Mouse (Mus musculus): Measurements from ENCODE around the gene Olfr1209. TPM values are rescaled to one million over a fixed set of nuclear protein-coding genes. Genes with fewer than 3 reads are reported as not detected.

The Olfr1209 gene
- not detected in 2 replicates for polyA plus RNA-seq (2012; rRNA removed)

GRCm38 (mm10) chr2:88915057-88915456 lies at the start of gene Olfr1209:
Gene Olfr1209 (minus strand): TSS chr2:88915157.

GRCm38 (mm10) chr2:88953669-88954068 lies 38.7 kb upstream of the Olfr1209 start, which contains the start of gene Olfr1212:
Gene Olfr1212 (plus strand): TSS chr2:88953969.

GRCm38 (mm10) chr2:88938011-88938410 lies 23.1 kb upstream of the Olfr1209 start, which contains the start of gene Olfr1211:
Gene Olfr1211 (minus strand): TSS chr2:88938111.

GRCm38 (mm10) chr2:88902211-88902610 lies 12.7 kb downstream of the Olfr1209 start, which contains the start of gene Olfr1208:
Gene Olfr1208 (minus strand): TSS chr2:88902311.

GRCm38 (mm10) chr2:88862931-88863330 lies 52.0 kb downstream of the Olfr1209 start, which contains the start of gene Olfr1206:
Gene Olfr1206 (plus strand): TSS chr2:88863231.

Other genes starting within 250 kb of the Olfr1209 start
- not detected in 2 replicates for gene Olfr1193, start 239.5 kb downstream of the Olfr1209 start, polyA plus RNA-seq (2012; rRNA removed)
- gene Olfr1195, start 226.0 kb downstream of the Olfr1209 start, polyA plus RNA-seq (2012; rRNA removed) = not detected in 2 replicates
- gene Olfr1196, start 210.6 kb downstream of the Olfr1209 start, polyA plus RNA-seq (2012; rRNA removed) = not detected in 2 replicates
- gene Olfr1197, start 182.8 kb downstream of the Olfr1209 start, polyA plus RNA-seq (2012; rRNA removed) = not detected in 2 replicates
- gene Olfr1198, start 163.8 kb downstream of the Olfr1209 start, polyA plus RNA-seq (2012; rRNA removed) = not detected in 2 replicates
- gene Olfr1199, start 154.7 kb downstream of the Olfr1209 start, polyA plus RNA-seq (2012; rRNA removed) = not detected in 2 replicates
- gene Olfr1200, start 144.7 kb downstream of the Olfr1209 start, polyA plus RNA-seq (2012; rRNA removed) = not detected in 2 replicates
- not detected in 2 replicates for gene Olfr1201, start 122.1 kb downstream of the Olfr1209 start, polyA plus RNA-seq (2012; rRNA removed)
- not detected in 2 replicates for gene Olfr1202, start 100.7 kb downstream of the Olfr1209 start, polyA plus RNA-seq (2012; rRNA removed)
- gene Olfr1205, start 85.4 kb downstream of the Olfr1209 start, polyA plus RNA-seq (2012; rRNA removed) = not detected in 2 replicates
- gene Olfr1204, start 65.9 kb downstream of the Olfr1209 start, polyA plus RNA-seq (2012; rRNA removed) = not detected in 2 replicates
- gene Olfr1206, start 51.9 kb downstream of the Olfr1209 start, polyA plus RNA-seq (2012; rRNA removed) = not detected in 2 replicates
- not detected in 2 replicates for gene Olfr1208, start 12.8 kb downstream of the Olfr1209 start, polyA plus RNA-seq (2012; rRNA removed)
- not detected in 2 replicates for gene Olfr1211, start 23.0 kb upstream of the Olfr1209 start, polyA plus RNA-seq (2012; rRNA removed)
- not detected in 2 replicates for gene Olfr1212, start 38.8 kb upstream of the Olfr1209 start, polyA plus RNA-seq (2012; rRNA removed)
- not detected in 2 replicates for gene Gm13762, start 65.1 kb upstream of the Olfr1209 start, polyA plus RNA-seq (2012; rRNA removed)
- gene Olfr1214, start 77.5 kb upstream of the Olfr1209 start, polyA plus RNA-seq (2012; rRNA removed) = not detected in 2 replicates
- gene Olfr1215, start 91.8 kb upstream of the Olfr1209 start, polyA plus RNA-seq (2012; rRNA removed) = not detected in 2 replicates
- gene Olfr1216, start 103.2 kb upstream of the Olfr1209 start, polyA plus RNA-seq (2012; rRNA removed) = not detected in 2 replicates
- gene Olfr1217, start 116.9 kb upstream of the Olfr1209 start, polyA plus RNA-seq (2012; rRNA removed) = not detected in 2 replicates
- not detected in 2 replicates for gene Olfr1218, start 146.0 kb upstream of the Olfr1209 start, polyA plus RNA-seq (2012; rRNA removed)
- gene Olfr1219, start 168.4 kb upstream of the Olfr1209 start, polyA plus RNA-seq (2012; rRNA removed) = not detected in 2 replicates
- not detected in 2 replicates for gene Olfr1220, start 191.7 kb upstream of the Olfr1209 start, polyA plus RNA-seq (2012; rRNA removed)
- gene Olfr1221, start 202.1 kb upstream of the Olfr1209 start, polyA plus RNA-seq (2012; rRNA removed) = not detected in 2 replicates
- not detected in 2 replicates for gene Olfr1222, start 217.9 kb upstream of the Olfr1209 start, polyA plus RNA-seq (2012; rRNA removed)
- gene Olfr1223, start 236.4 kb upstream of the Olfr1209 start, polyA plus RNA-seq (2012; rRNA removed) = not detected in 2 replicates
- gene Olfr1224-ps1, start 248.9 kb upstream of the Olfr1209 start, polyA plus RNA-seq (2012; rRNA removed) = not detected in 2 replicates

Data from stomach, adult 2 months (tissue).